Mouse (Mus musculus): ENCODE data around the gene Olfr632. TPM values are rescaled to one million over a fixed set of nuclear protein-coding genes. Genes with fewer than 3 reads are reported as not detected.

Olfr632 gene
- not detected in 2 replicates for polyA plus RNA-seq (2015; fragmentation: Nextera tagmentation; extraction: Ambion mirVana)

DNA sequence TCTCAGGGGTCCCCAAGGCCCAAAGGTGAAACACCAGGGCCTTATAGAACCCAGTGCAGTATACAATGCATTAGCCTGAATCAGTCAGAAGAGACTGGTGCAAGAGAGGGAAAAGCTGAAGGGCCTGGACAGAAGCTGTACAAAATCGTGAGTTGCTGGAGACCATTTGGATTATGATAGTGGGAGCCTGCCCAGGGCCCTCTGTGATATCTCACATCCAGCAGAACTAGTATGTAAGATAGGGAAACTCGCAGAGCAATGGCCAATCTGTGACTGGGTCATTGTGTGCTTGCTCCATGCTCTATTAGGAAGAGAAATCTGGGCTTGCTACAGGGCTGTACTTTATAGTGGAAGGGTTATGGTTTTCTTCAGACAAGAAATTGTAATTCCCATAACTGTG is at the start of gene Olfr632:
Gene Olfr632, plus strand, starts transcription at position 84 of the 400 bp plus-strand sequence.

DNA sequence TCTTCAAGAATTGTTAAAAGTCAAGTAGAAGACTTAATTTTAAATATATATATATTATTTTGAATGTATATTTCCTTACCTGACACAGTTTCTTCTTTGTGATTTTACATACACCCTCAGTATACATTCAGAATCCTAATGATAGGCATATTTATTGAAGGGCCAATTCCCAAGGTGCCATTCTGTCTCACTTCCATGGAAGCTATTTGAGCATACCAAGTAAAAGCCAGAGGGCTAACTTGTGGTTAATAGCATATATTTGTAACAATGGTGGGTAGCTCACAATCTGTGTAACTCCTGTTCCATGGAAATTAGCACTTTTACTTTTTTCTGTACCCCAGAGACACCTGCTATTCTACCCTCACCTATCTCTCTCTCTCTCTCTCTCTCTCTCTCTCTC is 48.0 kb upstream of the Olfr632 start, which contains the start of gene Olfr66:
Gene Olfr66, minus strand, starts transcription at position 101 of the 400 bp plus-strand sequence.

DNA sequence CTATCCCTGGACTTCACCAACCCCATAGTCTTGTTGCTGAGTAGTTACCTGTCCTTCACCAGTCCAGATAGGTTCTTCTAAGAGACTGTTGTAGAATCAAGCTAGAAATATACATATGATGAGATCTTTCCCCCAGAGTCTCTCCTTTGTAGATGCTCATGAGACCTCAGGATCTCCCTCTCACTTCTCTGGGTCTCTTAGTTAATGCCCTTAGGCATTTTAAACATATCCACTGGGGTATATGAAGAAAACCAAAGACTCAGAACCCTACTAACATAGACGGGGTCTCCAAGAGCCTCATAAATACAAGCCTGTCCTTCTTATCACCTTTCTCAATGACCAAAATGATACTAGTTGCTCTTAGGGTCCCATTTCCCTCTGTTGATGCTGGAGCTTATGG is 39.8 kb upstream of the Olfr632 start, which contains the start of gene Olfr64:
Gene Olfr64, minus strand, starts transcription at position 101 of the 400 bp plus-strand sequence.

DNA sequence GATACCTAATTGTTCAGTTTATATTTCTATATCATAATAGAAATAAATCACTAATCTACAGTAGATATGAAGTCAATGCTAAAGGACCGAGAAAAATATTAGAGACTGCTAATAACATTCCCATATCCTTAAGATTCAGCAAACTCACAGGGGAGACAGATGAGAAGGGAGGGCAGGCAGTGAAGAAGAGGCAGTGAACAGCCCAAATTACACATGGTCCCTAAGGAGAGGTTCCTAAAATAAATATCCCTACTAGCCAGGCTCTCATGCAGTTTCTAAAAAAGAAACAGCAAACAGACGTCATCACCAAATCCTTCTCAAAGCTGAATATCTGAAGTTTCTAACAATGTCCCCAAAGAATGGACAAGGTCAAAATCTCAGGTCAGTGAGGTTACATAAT is 31.0 kb upstream of the Olfr632 start, which contains the start of gene Olfr65:
Gene Olfr65, plus strand, starts transcription at position 301 of the 400 bp plus-strand sequence.

DNA sequence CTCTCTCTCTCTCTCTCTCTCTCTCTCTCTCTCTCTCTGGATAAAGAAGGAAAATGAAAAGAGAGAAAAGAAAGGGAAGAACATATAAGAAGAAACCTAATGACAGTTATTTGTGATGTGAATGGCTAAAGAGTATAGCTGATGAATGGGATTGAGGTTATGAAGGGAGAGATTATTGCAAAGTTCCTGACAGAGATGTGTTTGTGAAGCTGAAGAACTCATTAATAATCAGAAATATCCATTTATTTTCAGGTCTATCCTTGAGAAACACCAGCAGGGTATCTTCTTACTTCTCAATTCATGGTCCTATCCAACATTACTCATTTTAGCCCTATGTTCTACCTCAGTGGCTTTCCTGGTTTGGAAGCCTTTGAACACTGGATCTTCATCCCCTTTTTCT is 5.6 kb upstream of the Olfr632 start, which contains the start of gene Olfr631:
Gene Olfr631, plus strand, starts transcription at position 301 of the 400 bp plus-strand sequence.

DNA sequence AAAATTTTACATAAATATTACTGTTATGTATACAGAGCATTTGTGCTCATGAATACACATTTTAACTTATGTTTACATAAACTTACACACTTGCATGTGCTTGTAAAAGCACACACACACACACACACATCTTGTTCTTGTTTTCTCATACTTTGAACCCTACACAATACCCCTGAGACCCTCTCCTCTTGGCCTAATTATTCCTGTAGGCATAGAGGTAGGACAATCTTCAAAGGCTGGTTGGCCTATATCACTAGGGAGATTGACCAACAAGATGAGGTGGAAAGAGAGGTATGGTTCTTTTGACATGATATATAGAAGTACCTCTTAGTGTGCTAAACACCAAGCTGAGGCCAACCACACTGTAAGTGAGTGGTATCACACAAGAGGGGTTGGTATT is 10.0 kb downstream of the Olfr632 start, which contains the start of gene Olfr633:
Gene Olfr633, plus strand, starts transcription at position 301 of the 400 bp plus-strand sequence.

DNA sequence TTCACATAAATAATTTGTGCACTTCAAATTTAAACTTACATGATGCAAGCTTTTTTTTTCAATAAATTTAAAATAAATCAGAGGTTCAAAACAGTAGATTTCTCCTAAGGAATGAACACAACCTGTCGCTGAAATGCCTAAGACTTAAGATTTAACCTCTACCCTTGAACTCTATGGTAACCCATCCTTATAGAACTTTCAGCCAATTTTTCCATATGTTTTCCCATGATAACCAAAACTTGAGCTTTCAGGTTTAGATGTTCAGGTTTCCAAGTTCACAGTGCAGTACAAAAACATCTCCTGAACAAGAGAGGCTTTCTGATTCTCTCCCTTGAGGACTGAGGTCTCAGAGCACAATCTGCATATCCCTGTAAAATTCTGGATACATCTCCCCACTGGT is 36.7 kb downstream of the Olfr632 start, which contains the start of gene Olfr635:
Gene Olfr635, plus strand, starts transcription at position 301 of the 400 bp plus-strand sequence.

Other genes with a start within 250 kb of the Olfr632 start
- not detected in 2 replicates for gene Olfr243, start 219.7 kb upstream of the Olfr632 start, polyA plus RNA-seq (2015; fragmentation: Nextera tagmentation; extraction: Ambion mirVana)
- gene Olfr628, start 204.0 kb upstream of the Olfr632 start, polyA plus RNA-seq (2015; fragmentation: Nextera tagmentation; extraction: Ambion mirVana), result not detected in 2 replicates
- not detected in 2 replicates for gene Olfr629, start 189.4 kb upstream of the Olfr632 start, polyA plus RNA-seq (2015; fragmentation: Nextera tagmentation; extraction: Ambion mirVana)
- not detected in 2 replicates for gene Olfr630, start 177.0 kb upstream of the Olfr632 start, polyA plus RNA-seq (2015; fragmentation: Nextera tagmentation; extraction: Ambion mirVana)
- not detected in 2 replicates for gene Olfr69, start 162.8 kb upstream of the Olfr632 start, polyA plus RNA-seq (2015; fragmentation: Nextera tagmentation; extraction: Ambion mirVana)
- not detected in 2 replicates for gene Olfr68, start 154.6 kb upstream of the Olfr632 start, polyA plus RNA-seq (2015; fragmentation: Nextera tagmentation; extraction: Ambion mirVana)
- not detected in 2 replicates for gene Olfr67, start 142.5 kb upstream of the Olfr632 start, polyA plus RNA-seq (2015; fragmentation: Nextera tagmentation; extraction: Ambion mirVana)
- 3,147 and 3,744 TPM in 2 replicates for gene Hbb-bt, start 120.4 kb upstream of the Olfr632 start, polyA plus RNA-seq (2015; fragmentation: Nextera tagmentation; extraction: Ambion mirVana)
- 10,926 and 17,452 TPM in 2 replicates for gene Hbb-bs, start 106.3 kb upstream of the Olfr632 start, polyA plus RNA-seq (2015; fragmentation: Nextera tagmentation; extraction: Ambion mirVana)
- gene Hbb-bh2, start 93.8 kb upstream of the Olfr632 start, polyA plus RNA-seq (2015; fragmentation: Nextera tagmentation; extraction: Ambion mirVana), result not detected in 2 replicates
- gene Hbb-bh1, start 91.2 kb upstream of the Olfr632 start, polyA plus RNA-seq (2015; fragmentation: Nextera tagmentation; extraction: Ambion mirVana), result 0.39 TPM in 1 of 2 replicates, not detected in the other
- 2.0 and 5.8 TPM in 2 replicates for gene Hbb-y, start 81.1 kb upstream of the Olfr632 start, polyA plus RNA-seq (2015; fragmentation: Nextera tagmentation; extraction: Ambion mirVana)
- not detected in 2 replicates for gene Olfr66, start 48.1 kb upstream of the Olfr632 start, polyA plus RNA-seq (2015; fragmentation: Nextera tagmentation; extraction: Ambion mirVana)
- gene Olfr64, start 39.9 kb upstream of the Olfr632 start, polyA plus RNA-seq (2015; fragmentation: Nextera tagmentation; extraction: Ambion mirVana), result not detected in 2 replicates
- gene Olfr65, start 30.9 kb upstream of the Olfr632 start, polyA plus RNA-seq (2015; fragmentation: Nextera tagmentation; extraction: Ambion mirVana), result not detected in 2 replicates
- gene Olfr631, start 5.5 kb upstream of the Olfr632 start, polyA plus RNA-seq (2015; fragmentation: Nextera tagmentation; extraction: Ambion mirVana), result not detected in 2 replicates
- gene Olfr633, start 10.1 kb downstream of the Olfr632 start, polyA plus RNA-seq (2015; fragmentation: Nextera tagmentation; extraction: Ambion mirVana), result not detected in 2 replicates
- not detected in 2 replicates for gene Olfr635, start 36.8 kb downstream of the Olfr632 start, polyA plus RNA-seq (2015; fragmentation: Nextera tagmentation; extraction: Ambion mirVana)
- not detected in 2 replicates for gene Olfr638, start 64.4 kb downstream of the Olfr632 start, polyA plus RNA-seq (2015; fragmentation: Nextera tagmentation; extraction: Ambion mirVana)
- not detected in 2 replicates for gene Olfr639, start 83.0 kb downstream of the Olfr632 start, polyA plus RNA-seq (2015; fragmentation: Nextera tagmentation; extraction: Ambion mirVana)
- not detected in 2 replicates for gene Olfr640, start 91.2 kb downstream of the Olfr632 start, polyA plus RNA-seq (2015; fragmentation: Nextera tagmentation; extraction: Ambion mirVana)
- not detected in 2 replicates for gene Olfr641, start 101.1 kb downstream of the Olfr632 start, polyA plus RNA-seq (2015; fragmentation: Nextera tagmentation; extraction: Ambion mirVana)
- gene Olfr642, start 118.3 kb downstream of the Olfr632 start, polyA plus RNA-seq (2015; fragmentation: Nextera tagmentation; extraction: Ambion mirVana), result not detected in 2 replicates
- gene 4930516K23Rik, start 127.1 kb downstream of the Olfr632 start, polyA plus RNA-seq (2015; fragmentation: Nextera tagmentation; extraction: Ambion mirVana), result not detected in 2 replicates
- not detected in 2 replicates for gene Olfr644, start 137.5 kb downstream of the Olfr632 start, polyA plus RNA-seq (2015; fragmentation: Nextera tagmentation; extraction: Ambion mirVana)
- gene Olfr645, start 151.1 kb downstream of the Olfr632 start, polyA plus RNA-seq (2015; fragmentation: Nextera tagmentation; extraction: Ambion mirVana), result not detected in 2 replicates
- gene Olfr646, start 170.5 kb downstream of the Olfr632 start, polyA plus RNA-seq (2015; fragmentation: Nextera tagmentation; extraction: Ambion mirVana), result not detected in 2 replicates
- not detected in 2 replicates for gene Ubqln5, start 195.5 kb downstream of the Olfr632 start, polyA plus RNA-seq (2015; fragmentation: Nextera tagmentation; extraction: Ambion mirVana)
- not detected in 2 replicates for gene Olfr643, start 203.1 kb downstream of the Olfr632 start, polyA plus RNA-seq (2015; fragmentation: Nextera tagmentation; extraction: Ambion mirVana)
- gene Ubqln3, start 208.9 kb downstream of the Olfr632 start, polyA plus RNA-seq (2015; fragmentation: Nextera tagmentation; extraction: Ambion mirVana), result not detected in 2 replicates
- not detected in 2 replicates for gene Ubqlnl, start 216.2 kb downstream of the Olfr632 start, polyA plus RNA-seq (2015; fragmentation: Nextera tagmentation; extraction: Ambion mirVana)
- gene Olfm5, start 230.5 kb downstream of the Olfr632 start, polyA plus RNA-seq (2015; fragmentation: Nextera tagmentation; extraction: Ambion mirVana), result not detected in 2 replicates
- gene Olfr648, start 249.0 kb downstream of the Olfr632 start, polyA plus RNA-seq (2015; fragmentation: Nextera tagmentation; extraction: Ambion mirVana), result 0.09 and 0.10 TPM in 2 replicates

Data from adrenal gland, postnatal 0 days (tissue).